Mouse (Mus musculus): Measurements from ENCODE around the gene Tmprss3. TPM values are rescaled to one million over a fixed set of nuclear protein-coding genes. Genes with fewer than 3 reads are reported as not detected.

Gene Tmprss3
- polyA plus RNA-seq, 1 experiment = 0.04 TPM

DNA sequence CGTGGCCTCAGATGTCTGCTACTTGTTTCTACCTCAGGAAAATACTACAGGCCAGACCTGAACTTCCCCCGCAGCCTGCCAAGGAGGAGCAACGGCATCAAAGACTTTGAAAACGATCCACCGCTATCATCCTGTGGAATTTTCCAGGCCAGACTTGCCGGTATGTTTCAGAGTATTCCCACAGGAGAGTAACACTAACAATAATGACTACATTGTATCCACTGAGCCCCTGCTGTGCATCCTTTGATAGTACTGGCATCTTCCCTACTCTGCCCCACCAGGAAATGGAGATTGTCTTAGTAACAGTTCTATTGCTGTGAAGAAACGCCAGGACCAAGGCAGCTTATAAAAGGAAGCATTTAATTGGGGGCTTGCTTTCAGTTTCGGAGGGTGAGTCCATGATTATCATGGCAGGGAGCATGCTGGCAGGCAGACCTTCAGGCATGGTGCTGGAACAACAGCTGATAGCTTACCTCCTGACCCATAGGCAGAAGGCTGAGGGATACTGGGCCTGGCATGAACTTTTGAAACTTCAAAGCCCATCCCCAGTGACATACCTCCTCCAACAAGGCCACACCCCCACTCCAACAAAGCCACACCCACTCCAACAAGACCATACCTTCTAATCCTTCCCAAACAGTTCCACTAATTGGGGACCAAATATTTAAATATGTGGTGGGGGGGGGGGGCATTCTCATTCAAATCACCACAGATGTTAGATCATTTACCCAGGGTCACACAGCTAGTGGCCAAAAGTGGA is 33.7 kb upstream of the Tmprss3 start:
- no peaks in the 10 kb centered on the region for H3K27me3 ChIP-seq (ENCODE audit: control insufficient read depth, insufficient read depth, low read length)
- no peaks in the 10 kb centered on the region for H3K36me3 ChIP-seq (ENCODE audit: control insufficient read depth, insufficient read depth, low read length)
- TF ChIP-seq POLR2A (IDR thresholded peaks at IDR 0.05; ENCODE audit: control insufficient read depth, low read depth, low read length) (no peak), CTCF (IDR thresholded peaks at IDR 0.05; ENCODE audit: control insufficient read depth, insufficient read depth, insufficient replicate concordance, low read depth, low read length) (no peak)
- no peak overlapping the region for H3K4me3 ChIP-seq (ENCODE audit: control insufficient read depth, low read depth, low read length)
- no peak overlapping the region for H3K27ac ChIP-seq (ENCODE audit: control insufficient read depth, insufficient read depth, low read depth, low read length)
- no peaks in the 10 kb centered on the region; the same call in 1 of the 2 replicates for H3K4me1 ChIP-seq (ENCODE audit: control insufficient read depth, insufficient read depth, low read length)

DNA sequence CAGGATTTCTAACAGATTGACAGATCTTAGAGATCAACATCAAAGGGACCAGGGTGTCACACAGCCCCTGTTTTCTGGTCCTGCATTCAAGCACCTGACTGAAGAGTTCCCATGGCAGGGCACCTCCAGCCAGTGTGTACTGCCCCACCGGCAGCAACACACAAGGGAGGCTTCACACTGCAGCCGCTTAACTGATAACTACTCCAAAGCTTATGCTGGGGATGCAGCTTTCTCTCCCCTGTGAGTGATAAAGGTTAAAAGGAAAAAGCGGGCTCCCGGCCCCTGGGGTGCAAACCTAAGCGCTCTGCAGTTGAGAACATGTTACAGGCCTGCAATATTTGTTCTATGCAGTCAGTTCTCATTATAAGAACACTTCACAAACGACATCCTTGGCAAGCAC is 33.0 kb upstream of the Tmprss3 start:
- TF ChIP-seq POLR2A (IDR thresholded peaks at IDR 0.05; ENCODE audit: control insufficient read depth, low read depth, low read length) (no peak), CTCF (IDR thresholded peaks at IDR 0.05; ENCODE audit: control insufficient read depth, insufficient read depth, insufficient replicate concordance, low read depth, low read length) (no peak)
- no peaks in the 10 kb centered on the region; the same call in 1 of the 2 replicates for H3K4me1 ChIP-seq (ENCODE audit: control insufficient read depth, insufficient read depth, low read length)
- no peaks in the 10 kb centered on the region for H3K27me3 ChIP-seq (ENCODE audit: control insufficient read depth, insufficient read depth, low read length)
- no peaks in the 10 kb centered on the region for H3K36me3 ChIP-seq (ENCODE audit: control insufficient read depth, insufficient read depth, low read length)
- no peak overlapping the region for H3K4me3 ChIP-seq (ENCODE audit: control insufficient read depth, low read depth, low read length)
- no peak overlapping the region for H3K27ac ChIP-seq (ENCODE audit: control insufficient read depth, insufficient read depth, low read depth, low read length)

DNA sequence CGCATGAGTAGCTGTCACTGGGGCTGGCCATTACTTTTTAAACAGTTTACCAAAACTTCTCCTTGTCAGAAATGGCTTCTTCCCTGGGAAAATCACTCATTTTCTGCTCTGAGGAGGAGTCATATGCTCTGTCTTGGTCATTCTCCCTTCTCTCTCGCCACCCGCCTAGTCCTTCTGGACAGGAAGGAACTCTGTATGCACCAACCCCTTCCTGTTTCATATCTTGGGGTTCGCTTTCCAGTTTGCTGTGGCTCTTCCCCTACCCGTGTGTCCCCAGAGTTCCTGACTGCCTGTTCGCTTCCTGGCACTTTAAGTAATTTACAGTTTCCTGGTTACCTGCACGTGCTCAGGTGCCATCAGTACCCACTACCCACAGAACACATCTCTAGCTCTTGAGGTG is 28.2 kb upstream of the Tmprss3 start:
- Histone ChIP-seq H3K36me3 (ENCODE audit: control insufficient read depth, insufficient read depth, low read length) (no peaks in the 10 kb centered on the region), H3K27ac (ENCODE audit: control insufficient read depth, insufficient read depth, low read depth, low read length) (no peak overlapping the region), H3K27me3 (ENCODE audit: control insufficient read depth, insufficient read depth, low read length) (no peaks in the 10 kb centered on the region), H3K4me1 (ENCODE audit: control insufficient read depth, insufficient read depth, low read length) (no peaks in the 10 kb centered on the region), H3K4me3 (ENCODE audit: control insufficient read depth, low read depth, low read length) (no peak overlapping the region)
- no peak for TF ChIP-seq CTCF (IDR thresholded peaks at IDR 0.05; ENCODE audit: control insufficient read depth, insufficient read depth, insufficient replicate concordance, low read depth, low read length)
- TF ChIP-seq POLR2A (IDR thresholded peaks at IDR 0.05; ENCODE audit: control insufficient read depth, low read depth, low read length) = no peak

DNA sequence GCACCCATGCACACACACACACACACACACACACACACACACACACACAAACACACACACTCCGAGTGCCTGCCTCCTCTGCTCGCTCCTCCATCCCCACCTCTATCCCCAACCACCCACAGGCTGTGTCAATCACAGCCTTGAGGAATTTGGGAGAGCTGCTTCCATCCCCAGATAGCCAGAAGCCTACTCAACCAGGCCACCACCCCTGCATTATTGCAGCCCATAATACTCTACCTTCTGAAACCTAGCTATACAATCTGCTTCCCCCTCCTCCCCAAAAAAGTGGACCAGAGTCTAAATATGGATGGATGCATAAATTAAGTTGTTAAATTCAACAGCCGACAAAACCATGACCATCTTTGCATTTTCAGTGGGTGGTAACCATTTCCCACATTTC is 27.6 kb upstream of the Tmprss3 start:
- TF ChIP-seq POLR2A (IDR thresholded peaks at IDR 0.05; ENCODE audit: control insufficient read depth, low read depth, low read length) (no peak), CTCF (IDR thresholded peaks at IDR 0.05; ENCODE audit: control insufficient read depth, insufficient read depth, insufficient replicate concordance, low read depth, low read length) (no peak)
- Histone ChIP-seq H3K4me3 (ENCODE audit: control insufficient read depth, low read depth, low read length) (no peak overlapping the region), H3K36me3 (ENCODE audit: control insufficient read depth, insufficient read depth, low read length) (no peaks in the 10 kb centered on the region), H3K4me1 (ENCODE audit: control insufficient read depth, insufficient read depth, low read length) (no peaks in the 10 kb centered on the region), H3K27me3 (ENCODE audit: control insufficient read depth, insufficient read depth, low read length) (no peaks in the 10 kb centered on the region), H3K27ac (ENCODE audit: control insufficient read depth, insufficient read depth, low read depth, low read length) (no peak overlapping the region)

DNA sequence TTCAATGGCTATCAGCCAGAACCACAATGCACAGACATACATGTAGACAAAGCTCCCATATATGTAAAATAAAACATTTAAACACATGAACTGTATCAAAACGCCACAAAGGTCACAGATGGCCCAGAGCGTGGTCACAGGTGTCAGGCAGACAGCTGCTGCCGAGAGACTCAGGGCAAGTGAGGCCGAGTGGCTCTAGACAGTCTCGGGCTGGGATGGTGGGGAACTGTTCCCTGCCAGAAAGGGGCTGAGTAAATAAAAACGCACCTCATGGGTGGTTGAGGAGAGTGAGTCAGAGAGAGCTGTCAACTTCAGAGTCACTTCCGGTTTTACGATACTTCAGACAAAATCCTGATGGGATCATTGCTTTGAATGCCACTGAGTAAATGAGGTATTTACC is 25.8 kb upstream of the Tmprss3 start:
- H3K4me1 ChIP-seq (ENCODE audit: control insufficient read depth, insufficient read depth, low read length) = no peaks in the 10 kb centered on the region
- no peak overlapping the region for H3K4me3 ChIP-seq (ENCODE audit: control insufficient read depth, low read depth, low read length)
- H3K36me3 ChIP-seq (ENCODE audit: control insufficient read depth, insufficient read depth, low read length) = no peaks in the 10 kb centered on the region
- no peaks in the 10 kb centered on the region for H3K27me3 ChIP-seq (ENCODE audit: control insufficient read depth, insufficient read depth, low read length)
- TF ChIP-seq CTCF (IDR thresholded peaks at IDR 0.05; ENCODE audit: control insufficient read depth, insufficient read depth, insufficient replicate concordance, low read depth, low read length) (no peak), POLR2A (IDR thresholded peaks at IDR 0.05; ENCODE audit: control insufficient read depth, low read depth, low read length) (no peak)
- H3K27ac ChIP-seq (ENCODE audit: control insufficient read depth, insufficient read depth, low read depth, low read length) = no peak overlapping the region

DNA sequence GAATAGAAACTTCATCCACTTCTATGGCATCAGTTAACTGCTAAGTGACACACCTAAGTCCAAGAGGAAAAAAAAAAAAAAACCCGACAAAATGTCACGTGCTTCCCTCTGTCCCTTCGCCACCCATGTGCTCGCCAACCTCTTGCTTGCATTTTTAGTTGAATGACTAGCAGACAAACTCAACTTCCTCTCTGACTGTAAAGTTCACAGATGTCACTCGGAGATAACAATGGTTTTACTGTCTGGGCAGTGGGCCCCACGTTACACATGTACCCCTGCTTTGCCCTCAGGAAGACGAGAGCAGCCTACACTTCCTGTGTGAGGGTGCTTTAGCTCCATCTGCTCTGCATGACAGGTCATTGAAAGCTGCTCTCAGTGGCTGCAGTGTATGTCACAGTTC is 25.1 kb upstream of the Tmprss3 start:
- Histone ChIP-seq H3K4me3 (ENCODE audit: control insufficient read depth, low read depth, low read length) (no peak overlapping the region), H3K36me3 (ENCODE audit: control insufficient read depth, insufficient read depth, low read length) (no peaks in the 10 kb centered on the region), H3K4me1 (ENCODE audit: control insufficient read depth, insufficient read depth, low read length) (no peaks in the 10 kb centered on the region), H3K27ac (ENCODE audit: control insufficient read depth, insufficient read depth, low read depth, low read length) (no peak overlapping the region), H3K27me3 (ENCODE audit: control insufficient read depth, insufficient read depth, low read length) (no peaks in the 10 kb centered on the region)
- TF ChIP-seq CTCF (IDR thresholded peaks at IDR 0.05; ENCODE audit: control insufficient read depth, insufficient read depth, insufficient replicate concordance, low read depth, low read length) = no peak
- TF ChIP-seq POLR2A (IDR thresholded peaks at IDR 0.05; ENCODE audit: control insufficient read depth, low read depth, low read length) = no peak

DNA sequence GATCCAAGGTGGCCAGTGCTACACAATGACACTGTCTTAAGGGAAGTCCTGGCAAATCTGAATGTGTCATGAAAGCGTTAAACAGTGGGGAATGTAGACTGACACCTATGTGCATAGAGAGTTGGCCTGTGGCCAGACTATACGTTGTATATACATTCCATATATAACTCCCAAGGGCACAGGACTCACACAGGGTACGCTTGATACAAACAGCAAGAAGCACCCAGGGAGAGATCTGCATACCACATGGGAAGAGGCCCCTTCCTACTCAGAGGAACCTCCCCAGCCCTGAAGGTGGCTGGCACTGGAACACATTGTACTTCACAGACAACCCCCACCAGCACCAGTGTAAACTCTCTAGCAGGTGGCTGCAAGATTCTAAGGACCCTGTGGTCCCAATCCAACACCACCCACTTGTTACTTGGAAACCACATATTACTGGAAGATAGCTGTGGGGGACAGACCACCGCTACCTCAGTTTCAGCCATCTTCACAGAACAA is 24.1 kb upstream of the Tmprss3 start:
- H3K27me3 ChIP-seq (ENCODE audit: control insufficient read depth, insufficient read depth, low read length) = no peaks in the 10 kb centered on the region
- H3K4me1 ChIP-seq (ENCODE audit: control insufficient read depth, insufficient read depth, low read length) = no peaks in the 10 kb centered on the region
- H3K27ac ChIP-seq (ENCODE audit: control insufficient read depth, insufficient read depth, low read depth, low read length) = no peak overlapping the region
- H3K4me3 ChIP-seq (ENCODE audit: control insufficient read depth, low read depth, low read length) = no peak overlapping the region
- TF ChIP-seq POLR2A (IDR thresholded peaks at IDR 0.05; ENCODE audit: control insufficient read depth, low read depth, low read length) (no peak), CTCF (IDR thresholded peaks at IDR 0.05; ENCODE audit: control insufficient read depth, insufficient read depth, insufficient replicate concordance, low read depth, low read length) (no peak)
- H3K36me3 ChIP-seq (ENCODE audit: control insufficient read depth, insufficient read depth, low read length) = no peaks in the 10 kb centered on the region

Measured in testis, adult 2 months (tissue).